Mouse (Mus musculus): ENCODE results near the gene Uap1l1.

Uap1l1 gene

GRCm38 (mm10) chr2:25369996-25370395 lies 4.5 kb upstream of the Uap1l1 start:
- DNase-seq (ENCODE audit: low spot score): no peak

GRCm38 (mm10) chr2:25364761-25365090 lies 756 bp downstream of the Uap1l1 start:
- no peak for DNase-seq (ENCODE audit: low spot score)

GRCm38 (mm10) chr2:25364313-25364712 lies 1.2 kb downstream of the Uap1l1 start:
- no peak for DNase-seq (ENCODE audit: low spot score)

GRCm38 (mm10) chr2:25363478-25364178 lies 1.9 kb downstream of the Uap1l1 start:
- no peak for DNase-seq (ENCODE audit: low spot score)

GRCm38 (mm10) chr2:25359848-25360247 lies 5.6 kb downstream of the Uap1l1 start:
- no peak for DNase-seq (ENCODE audit: low spot score)

- DNase-seq (ENCODE audit: low spot score): peak; percentile 89
Observed at GRCm38 (mm10) chr2:25356208-25357079, 9.0 kb downstream of the Uap1l1 start, which contains the start of gene Dpp7. TSS of gene Dpp7 (minus strand) at chr2:25356359.

- no peak for DNase-seq (ENCODE audit: low spot score)
Observed at GRCm38 (mm10) chr2:25355419-25356066, 9.9 kb downstream of the Uap1l1 start.

GRCm38 (mm10) chr2:25354211-25354610 lies 11.3 kb downstream of the Uap1l1 start:
- DNase-seq (ENCODE audit: low spot score): no peak

- no peak for DNase-seq (ENCODE audit: low spot score)
Observed at GRCm38 (mm10) chr2:25350701-25351100, 14.8 kb downstream of the Uap1l1 start.

GRCm38 (mm10) chr2:25349499-25349898 lies 16.0 kb downstream of the Uap1l1 start:
- DNase-seq (ENCODE audit: low spot score): no peak

GRCm38 (mm10) chr2:25348162-25348561 lies 17.3 kb downstream of the Uap1l1 start:
- no peak for DNase-seq (ENCODE audit: low spot score)

GRCm38 (mm10) chr2:25338303-25338702 lies 27.2 kb downstream of the Uap1l1 start:
- no peak for DNase-seq (ENCODE audit: low spot score)

- DNase-seq (ENCODE audit: low spot score): no peak
Observed at GRCm38 (mm10) chr2:25333569-25333968, 31.9 kb downstream of the Uap1l1 start.

- peak; percentile 98 for DNase-seq (ENCODE audit: low spot score)
Observed at GRCm38 (mm10) chr2:25332286-25333160, 33.0 kb downstream of the Uap1l1 start, which contains the start of gene Man1b1. TSS of gene Man1b1 (plus strand) at chr2:25332338.

GRCm38 (mm10) chr2:25331470-25331869 lies 34.0 kb downstream of the Uap1l1 start:
- no peak for DNase-seq (ENCODE audit: low spot score)

- DNase-seq (ENCODE audit: low spot score): no peak
Observed at GRCm38 (mm10) chr2:25328440-25328839, 37.0 kb downstream of the Uap1l1 start.

GRCm38 (mm10) chr2:25326036-25326435 lies 39.4 kb downstream of the Uap1l1 start:
- no peak for DNase-seq (ENCODE audit: low spot score)

- no peak for DNase-seq (ENCODE audit: low spot score)
Observed at GRCm38 (mm10) chr2:25320084-25320483, 45.4 kb downstream of the Uap1l1 start.

GRCm38 (mm10) chr2:25318971-25319773 lies 46.3 kb downstream of the Uap1l1 start, which contains the start of gene Grin1:
TSS of gene Grin1 (minus strand) at chr2:25319187.
- DNase-seq (ENCODE audit: low spot score): peak; percentile 55

- DNase-seq (ENCODE audit: low spot score): no peak
Observed at GRCm38 (mm10) chr2:25318119-25318966, 47.1 kb downstream of the Uap1l1 start.
